Mouse (Mus musculus) midbrain, postnatal 0 days (tissue): ENCODE results near the gene Arhgap28. TPM values are rescaled to one million over a fixed set of nuclear protein-coding genes. Genes with fewer than 3 reads are reported as not detected.

ENCODE experiments used
- ATAC-seq: fragments of 200-750 bp; cut with Nextera tagmentation; 2 replicates; pipeline ENCODE4 v1.8.0; 2017; ENCODE audit warnings: moderate number of reproducible peaks, mild to moderate bottlenecking, moderate TSS enrichment, moderate library complexity; ENCODE audit not compliant: low FRiP score
- DNase-seq: peaks from one replicate; pipeline ENCODE4 v3.0.0-alpha.2; 2015; ENCODE audit warnings: low spot score
- H3K27ac ChIP-seq: fragments of 300-500 bp; sonication (generic); 2 replicates; pipeline ENCODE4 v1.5.1; 2014; ENCODE audit warnings: low read depth, mild to moderate bottlenecking, low read length, mixed read lengths
- H3K27me3 ChIP-seq: fragments of 300-500 bp; sonication (generic); 2 replicates; pipeline ENCODE4 v1.6.1; 2014; ENCODE audit warnings: low read length, control low read depth, mixed read lengths; ENCODE audit not compliant: insufficient read depth
- H3K36me3 ChIP-seq: fragments of 300-500 bp; sonication (generic); 2 replicates; pipeline ENCODE4 v1.6.1; 2014; ENCODE audit warnings: low read length, control low read depth, mixed read lengths; ENCODE audit not compliant: insufficient read depth
- H3K4me1 ChIP-seq: fragments of 300-500 bp; sonication (generic); 2 replicates; pipeline ENCODE4 v1.6.1; 2014; ENCODE audit warnings: mild to moderate bottlenecking, control low read depth, antibody characterized with exemption, low read length, mixed read lengths; ENCODE audit not compliant: insufficient read depth
- H3K4me2 ChIP-seq: fragments of 300-500 bp; sonication (generic); 2 replicates; pipeline ENCODE4 v1.6.1; 2014; ENCODE audit warnings: low read depth, mild to moderate bottlenecking, low read length, mixed read lengths; ENCODE audit not compliant: poor library complexity, severe bottlenecking
- H3K4me3 ChIP-seq: fragments of 300-500 bp; sonication (generic); 2 replicates; pipeline ENCODE4 v1.5.1; 2014; ENCODE audit warnings: low read depth, mild to moderate bottlenecking, low read length, moderate library complexity
- H3K9ac ChIP-seq: fragments of 300-500 bp; sonication (generic); replicated peaks from 2 replicates; pipeline ENCODE4 v1.6.1; 2014; ENCODE audit warnings: mild to moderate bottlenecking, low read length, moderate library complexity, mixed read lengths; ENCODE audit not compliant: poor library complexity, severe bottlenecking
- H3K9me3 ChIP-seq: fragments of 300-500 bp; sonication (generic); 2 replicates; pipeline ENCODE4 v1.6.1; 2016; ENCODE audit warnings: low read length, control low read depth
- CTCF ChIP-seq: IDR thresholded peaks from 2 replicates; pipeline ENCODE4 v1.5.1; 2016; ENCODE audit warnings: antibody characterized with exemption, mild to moderate bottlenecking
- WGBS: fragments of 180-500 bp; shearing (Covaris S2); extraction: QIAGEN DNeasy Blood & Tissue Kit; methylation state at CpG from one replicate; pipeline ENCODE4 v1.1.7; 2014; 5-methylcytosine and 5-hydroxymethylcytosine counted together
- polyA plus RNA-seq: library from polyadenylated mRNA; unstranded; fragments of >200 nt; fragmentation: Nextera tagmentation; extraction: Ambion mirVana; gene quantifications from 2 replicates; pipeline ENCODE4 v1.2.1, GENCODE M21; 2015
- total RNA-seq: library from RNA; depleted of rRNA; stranded (reverse); fragments of >200 nt; gene quantifications from 2 replicates; pipeline ENCODE4 v1.2.3, GENCODE M21; 2014

Gene Arhgap28
- total and polyA plus RNA-seq, 2 experiments from 2014 or later, result 2.9 to 5.1 TPM

- H3K27me3 ChIP-seq, result no peaks in the 10 kb centered on the region
- no peak overlapping the region for H3K4me3 ChIP-seq
- no peak overlapping the region for H3K27ac ChIP-seq
- no peaks in the 10 kb centered on the region for H3K9me3 ChIP-seq
- TF ChIP-seq CTCF, result no peak
- H3K4me2 ChIP-seq, result no peak overlapping the region
- no peak overlapping the region for H3K9ac ChIP-seq
- no peak for DNase-seq
- ATAC-seq, result no peak
- no peaks in the 10 kb centered on the region for H3K4me1 ChIP-seq
- 66% methylated on average over 11 of the region's 11 CpGs for WGBS
- H3K36me3 ChIP-seq, result no peaks in the 10 kb centered on the region
Measured at GRCm38 (mm10) chr17:67901161-67901560, 102.8 kb downstream of the Arhgap28 start.

GRCm38 (mm10) chr17:67899376-67899775 is 104.5 kb downstream of the Arhgap28 start:
- no peak for TF ChIP-seq CTCF

GRCm38 (mm10) chr17:67896413-67896812 is 107.5 kb downstream of the Arhgap28 start:
- no peaks in the 10 kb centered on the region for H3K36me3 ChIP-seq
- no peak for DNase-seq
- 94% methylated on average over 5 of the region's 5 CpGs for WGBS

More at GRCm38 (mm10) chr17:67899376-67899775, 104.5 kb downstream of the Arhgap28 start:
- H3K27me3 ChIP-seq, result no peaks in the 10 kb centered on the region
- H3K4me2 ChIP-seq, result no peak overlapping the region
- 90% methylated on average over 5 of the region's 5 CpGs for WGBS
- H3K9me3 ChIP-seq, result no peaks in the 10 kb centered on the region
- no peak for DNase-seq
- H3K36me3 ChIP-seq, result no peaks in the 10 kb centered on the region
- H3K4me1 ChIP-seq, result no peaks in the 10 kb centered on the region
- no peak overlapping the region for H3K9ac ChIP-seq
- no peak overlapping the region for H3K27ac ChIP-seq
- ATAC-seq, result peak; percentile 23; the same call in 1 of the 2 replicates
- H3K4me3 ChIP-seq, result no peak overlapping the region

GRCm38 (mm10) chr17:67889481-67890325 is 114.2 kb downstream of the Arhgap28 start:
- H3K27me3 ChIP-seq, result no peaks in the 10 kb centered on the region
- H3K9ac ChIP-seq, result no peak overlapping the region
- ATAC-seq, result no peak
- 53% methylated on average over 20 of the region's 20 CpGs for WGBS
- no peaks in the 10 kb centered on the region for H3K36me3 ChIP-seq
- H3K9me3 ChIP-seq, result no peaks in the 10 kb centered on the region
- TF ChIP-seq CTCF, result no peak
- H3K4me3 ChIP-seq, result no peak overlapping the region
- H3K4me2 ChIP-seq, result no peak overlapping the region
- DNase-seq, result no peak
- H3K4me1 ChIP-seq, result no peaks in the 10 kb centered on the region
- H3K27ac ChIP-seq, result no peak overlapping the region

More at GRCm38 (mm10) chr17:67896413-67896812, 107.5 kb downstream of the Arhgap28 start:
- TF ChIP-seq CTCF, result no peak
- H3K9me3 ChIP-seq, result no peaks in the 10 kb centered on the region
- no peak for ATAC-seq
- no peak overlapping the region for H3K4me3 ChIP-seq
- H3K27ac ChIP-seq, result no peak overlapping the region
- no peak overlapping the region for H3K9ac ChIP-seq
- no peaks in the 10 kb centered on the region for H3K4me1 ChIP-seq
- no peak overlapping the region for H3K4me2 ChIP-seq
- no peaks in the 10 kb centered on the region for H3K27me3 ChIP-seq

GRCm38 (mm10) chr17:67888081-67888480 is 115.8 kb downstream of the Arhgap28 start:
- Histone ChIP-seq H3K4me3 (no peak overlapping the region), H3K4me1 (no peaks in the 10 kb centered on the region), H3K27me3 (no peaks in the 10 kb centered on the region), H3K36me3 (no peaks in the 10 kb centered on the region), H3K9ac (no peak overlapping the region), H3K4me2 (no peak overlapping the region), H3K9me3 (no peaks in the 10 kb centered on the region), H3K27ac (no peak overlapping the region)
- no peak for TF ChIP-seq CTCF
- no peak for DNase-seq
- no peak for ATAC-seq
- WGBS, result 88% methylated on average over 9 of the region's 9 CpGs

- DNase-seq (no peak), ATAC-seq (no peak)
- H3K4me2 ChIP-seq, result no peak overlapping the region
- H3K4me1 ChIP-seq, result no peaks in the 10 kb centered on the region
- H3K27me3 ChIP-seq, result no peaks in the 10 kb centered on the region
- H3K4me3 ChIP-seq, result no peak overlapping the region
- H3K9ac ChIP-seq, result no peak overlapping the region
- no peak for TF ChIP-seq CTCF
- no peak overlapping the region for H3K27ac ChIP-seq
- H3K9me3 ChIP-seq, result no peaks in the 10 kb centered on the region
- 73% methylated on average over 5 of the region's 5 CpGs for WGBS
- H3K36me3 ChIP-seq, result no peaks in the 10 kb centered on the region
Measured at GRCm38 (mm10) chr17:67886326-67886725, 117.6 kb downstream of the Arhgap28 start.
